Comparison of ENCODE assay signal across 43 mouse cellular contexts in the genomic region with DNA sequence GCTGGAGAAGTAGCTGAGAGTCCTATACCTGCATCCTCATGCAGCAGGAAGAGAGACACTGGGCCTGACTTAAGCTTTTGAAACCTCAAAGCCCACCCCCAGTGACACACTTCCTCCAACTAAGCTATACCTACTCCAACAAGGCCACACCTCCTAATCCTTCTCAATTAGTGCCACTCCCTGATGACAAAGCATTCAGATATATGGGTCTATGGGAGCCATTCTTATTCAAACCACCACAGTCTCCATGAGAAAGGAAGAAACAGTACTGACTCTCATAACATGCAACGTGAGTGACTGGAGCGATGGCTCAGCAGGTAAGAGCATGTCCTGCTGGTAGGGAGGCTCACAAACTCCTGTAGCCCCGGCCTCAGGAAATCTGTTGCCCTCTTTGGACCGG. TPM values are rescaled to one million over a fixed set of nuclear protein-coding genes. Genes with fewer than 3 reads are reported as not detected.
"Had no signal": no experiment of that assay in that cellular context is flagged by ENCODE, and none has a peak within 500 bp of the region (broad histone marks: within the 10 kb centered on the region; RNA-seq: fewer than 3 reads in every experiment).

No protein-coding gene starts in this region.

- H3K4me3 ChIP-seq: heart, embryonic 12.5 days; heart, embryonic 13.5 days; heart, embryonic 15.5 days; hindbrain, embryonic 10.5 days; hindbrain, embryonic 12.5 days; hindbrain, embryonic 13.5 days; hindbrain, embryonic 15.5 days; intestine, embryonic 15.5 days; kidney, embryonic 15.5 days; layer of hippocampus, adult 2 months; left cerebral cortex, adult 2 months had no signal

- H3K4me2 ChIP-seq: heart, embryonic 11.5 days; heart, embryonic 12.5 days; heart, embryonic 13.5 days; heart, embryonic 15.5 days; hindbrain, embryonic 12.5 days; hindbrain, embryonic 13.5 days; hindbrain, embryonic 14.5 days; hindbrain, embryonic 15.5 days; intestine, embryonic 15.5 days; kidney, embryonic 15.5 days had no signal

- H3K36me3 ChIP-seq: heart, embryonic 12.5 days; heart, embryonic 13.5 days; heart, embryonic 15.5 days; hindbrain, embryonic 10.5 days; hindbrain, embryonic 12.5 days; hindbrain, embryonic 13.5 days; hindbrain, embryonic 15.5 days; intestine, embryonic 15.5 days; kidney, embryonic 15.5 days had no signal

- ATAC-seq: hindbrain, embryonic 16.5 days; hindbrain, postnatal 0 days; inflammation-experienced regulatory T-cells, adult 6 months; intestine, embryonic 15.5 days; intestine, embryonic 16.5 days; intestine, postnatal 0 days had no signal

- H3K27me3 ChIP-seq: heart, embryonic 12.5 days; heart, embryonic 13.5 days; heart, embryonic 15.5 days; hindbrain, embryonic 12.5 days; hindbrain, embryonic 13.5 days; hindbrain, embryonic 15.5 days; intestine, embryonic 15.5 days; kidney, embryonic 15.5 days had no signal

- H3K9me3 ChIP-seq: heart, embryonic 13.5 days; heart, embryonic 15.5 days; hindbrain, embryonic 10.5 days; hindbrain, embryonic 12.5 days; hindbrain, embryonic 13.5 days; hindbrain, embryonic 15.5 days; intestine, embryonic 15.5 days; kidney, embryonic 15.5 days had no signal

- H3K4me1 ChIP-seq: heart, embryonic 12.5 days; heart, embryonic 13.5 days; heart, embryonic 15.5 days; hindbrain, embryonic 12.5 days; hindbrain, embryonic 13.5 days; hindbrain, embryonic 15.5 days; intestine, embryonic 15.5 days; kidney, embryonic 15.5 days had no signal

- H3K27ac ChIP-seq: heart, embryonic 13.5 days; heart, embryonic 15.5 days; hindbrain, embryonic 10.5 days; hindbrain, embryonic 12.5 days; hindbrain, embryonic 13.5 days; hindbrain, embryonic 14.5 days; hindbrain, embryonic 15.5 days; hindbrain, postnatal 0 days; intestine, embryonic 15.5 days; kidney, embryonic 15.5 days; kidney, postnatal 0 days; layer of hippocampus, adult 2 months; left cerebral cortex, adult 2 months had no signal

- H3K9ac ChIP-seq: heart, embryonic 12.5 days; heart, embryonic 13.5 days; heart, embryonic 15.5 days; hindbrain, embryonic 12.5 days; hindbrain, embryonic 13.5 days; hindbrain, embryonic 14.5 days; hindbrain, embryonic 15.5 days; intestine, embryonic 15.5 days; kidney, embryonic 15.5 days had no signal

- DNase-seq: heart, postnatal 10 days; heart, postnatal 14 days; heart, postnatal 36 days; heart, postnatal 4 days; kidney, adult 11 months; kidney, adult 18-20 months; kidney, adult 2 months; kidney, adult 8-10 months; kidney, adult 9 months; kidney, postnatal 10 days; kidney, postnatal 14 days; kidney, postnatal 25 days; kidney, postnatal 36 days; kidney, postnatal 4 days; layer of hippocampus, adult 9-11 months; layer of hippocampus, postnatal 36 days had no signal

RNA-seq across cellular contexts. Expression of a gene that starts 23.9 kb away (rescaled TPM):
- polyA plus RNA-seq: heart, embryonic 11.5 days; heart, embryonic 12.5 days; heart, embryonic 13.5 days; heart, embryonic 14.5 days; heart, embryonic 15.5 days; heart, embryonic 16.5 days; heart, postnatal 0 days; hindbrain, embryonic 10.5 days; hindbrain, embryonic 11.5 days; hindbrain, embryonic 12.5 days; hindbrain, embryonic 13.5 days; hindbrain, embryonic 14.5 days; hindbrain, embryonic 15.5 days; inflammation-experienced regulatory T-cells, adult 6 months; intestine, embryonic 14.5 days; intestine, embryonic 15.5 days; intestine, embryonic 16.5 days; kidney, adult 2 months; kidney, embryonic 14.5 days; kidney, embryonic 15.5 days; kidney, embryonic 16.5 days; kidney, postnatal 0 days had no signal

RNA-seq across cellular contexts. Expression of a gene that starts 46.9 kb away (rescaled TPM):
- polyA plus RNA-seq: heart, embryonic 11.5 days; heart, embryonic 12.5 days; heart, embryonic 13.5 days; heart, embryonic 14.5 days; heart, embryonic 16.5 days; heart, postnatal 0 days; hindbrain, embryonic 10.5 days; hindbrain, embryonic 11.5 days; hindbrain, embryonic 12.5 days; hindbrain, embryonic 13.5 days; hindbrain, embryonic 14.5 days; hindbrain, embryonic 15.5 days; hindbrain, embryonic 16.5 days; hindbrain, postnatal 0 days; inflammation-experienced regulatory T-cells, adult 6 months; intestine, embryonic 14.5 days; intestine, embryonic 15.5 days; intestine, embryonic 16.5 days; intestine, postnatal 0 days; kidney, adult 2 months; kidney, embryonic 14.5 days; kidney, embryonic 15.5 days; kidney, embryonic 16.5 days; kidney, postnatal 0 days; large intestine, adult 2 months had no signal
